Mouse (Mus musculus) thymus, adult 2 months (tissue): ENCODE data around the gene Hsd17b1.

Experiments used
- CTCF ChIP-seq: fragments of 200-500 bp; IDR thresholded peaks from 2 replicates; pipeline ENCODE4 v1.5.1; 2012; ENCODE audit warnings: mild to moderate bottlenecking, control low read depth, low read length, moderate library complexity, borderline replicate concordance; ENCODE audit not compliant: control insufficient read depth, poor library complexity, insufficient read depth; ENCODE audit errors: extremely low read depth
- POLR2A ChIP-seq: fragments of 200-500 bp; IDR thresholded peaks from 2 replicates; pipeline ENCODE4 v1.6.1; 2012; ENCODE audit warnings: mild to moderate bottlenecking, low read length, control low read depth, moderate library complexity; ENCODE audit not compliant: control insufficient read depth, poor library complexity, insufficient read depth; ENCODE audit errors: extremely low read depth

DNA sequence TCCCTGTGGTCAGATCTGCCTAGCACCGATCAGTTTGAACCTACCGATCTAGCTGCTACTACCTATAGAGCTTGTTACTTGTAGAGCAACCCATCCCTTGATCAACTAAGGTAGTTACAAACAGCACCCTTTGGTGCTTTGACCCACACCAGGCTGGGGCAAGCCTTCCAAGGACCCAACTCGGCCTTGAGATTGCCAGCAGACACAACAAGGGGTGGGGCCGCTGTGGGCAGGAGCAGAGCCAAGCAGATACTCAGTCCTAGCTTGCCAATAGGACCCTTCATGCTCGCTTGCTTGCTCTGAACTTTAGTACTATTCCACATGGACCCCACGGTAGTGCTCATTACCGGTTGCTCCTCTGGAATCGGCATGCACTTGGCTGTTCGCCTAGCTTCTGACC lies at the start of gene Hsd17b1:
- no peak for TF ChIP-seq POLR2A
- TF ChIP-seq CTCF: no peak
